Mouse (Mus musculus): ENCODE data around the gene Nphp3. TPM values are rescaled to one million over a fixed set of nuclear protein-coding genes. Genes with fewer than 3 reads are reported as not detected.

Nphp3 gene
- polyA plus RNA-seq, 1 experiment from 2014 or later, result 2.4 TPM

DNA sequence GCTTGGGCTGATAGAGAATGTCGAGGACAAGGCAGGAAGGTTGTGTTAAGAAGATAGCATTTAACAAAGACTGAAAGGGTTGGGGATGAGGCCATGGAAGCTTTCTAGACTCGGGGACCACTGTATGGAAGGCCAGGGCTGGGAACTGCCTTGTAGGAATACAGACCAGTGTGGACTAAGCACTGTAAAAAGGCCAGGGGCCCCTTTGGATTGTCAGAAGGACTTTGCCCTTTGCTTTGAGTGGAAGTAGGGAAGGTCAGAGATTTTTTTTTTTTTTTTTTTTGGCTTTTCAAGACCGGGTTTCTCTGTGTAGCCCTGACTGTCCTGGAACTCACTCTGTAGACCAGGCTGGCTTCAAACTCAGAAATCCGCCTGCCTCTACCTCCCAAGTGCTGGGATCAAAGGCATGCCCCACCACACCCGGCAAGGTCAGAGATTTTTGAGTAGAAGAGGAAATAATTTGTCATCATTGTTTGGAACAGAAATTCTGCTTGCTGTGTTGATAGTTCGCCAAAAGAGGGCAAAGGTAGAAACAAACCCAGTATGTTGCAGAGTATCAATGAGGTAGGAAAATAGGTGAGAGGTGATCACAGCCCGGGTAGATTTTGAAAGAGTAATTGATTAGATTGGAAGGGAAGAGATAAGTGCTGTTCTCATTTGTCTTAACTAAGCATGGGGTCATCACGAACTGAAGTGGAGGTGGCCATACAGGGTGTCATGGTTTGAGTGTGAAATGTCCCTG, 68.7 kb downstream of the Nphp3 start:
- Histone ChIP-seq H3K9me3 (no peaks in the 10 kb centered on the region), H3K4me3 (no peak overlapping the region), H3K4me2 (replicated peaks) (no peak overlapping the region), H3K27ac (replicated peaks) (no peak overlapping the region), H3K4me1 (no peaks in the 10 kb centered on the region), H3K9ac (replicated peaks) (no peak overlapping the region), H3K27me3 (no peaks in the 10 kb centered on the region), H3K36me3 (no peaks in the 10 kb centered on the region)
- ATAC-seq (replicated peaks), result no peak
- 81% methylated on average over 8 of the region's 8 CpGs for WGBS

DNA sequence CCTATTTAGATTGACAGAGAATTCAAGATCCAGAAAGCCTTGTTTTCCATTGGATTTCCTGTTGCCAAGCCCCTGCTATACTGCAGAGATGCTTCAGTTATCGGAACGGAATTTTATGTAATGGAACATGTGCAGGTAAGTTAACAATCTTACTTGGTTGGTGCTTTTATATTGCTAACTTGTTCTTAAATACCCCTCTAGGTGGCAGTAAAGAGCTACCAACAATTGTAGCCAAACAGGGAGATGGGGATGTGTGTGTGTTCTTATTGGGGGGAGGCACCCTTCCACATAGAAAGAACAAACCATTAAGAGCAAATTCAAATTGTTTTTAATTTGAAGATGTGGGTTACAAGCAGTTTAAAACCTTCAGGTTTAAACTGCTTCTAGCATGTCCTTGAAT, 73.5 kb downstream of the Nphp3 start:
- H3K4me1 ChIP-seq, result no peaks in the 10 kb centered on the region
- ATAC-seq (replicated peaks), result no peak
- no peak overlapping the region for H3K4me2 ChIP-seq (replicated peaks)
- no peak overlapping the region for H3K9ac ChIP-seq (replicated peaks)
- H3K4me3 ChIP-seq, result no peak overlapping the region
- 61% methylated on average over 2 of the region's 2 CpGs for WGBS
- no peaks in the 10 kb centered on the region for H3K27me3 ChIP-seq
- no peaks in the 10 kb centered on the region for H3K9me3 ChIP-seq
- no peaks in the 10 kb centered on the region for H3K36me3 ChIP-seq
- no peak overlapping the region for H3K27ac ChIP-seq (replicated peaks)

DNA sequence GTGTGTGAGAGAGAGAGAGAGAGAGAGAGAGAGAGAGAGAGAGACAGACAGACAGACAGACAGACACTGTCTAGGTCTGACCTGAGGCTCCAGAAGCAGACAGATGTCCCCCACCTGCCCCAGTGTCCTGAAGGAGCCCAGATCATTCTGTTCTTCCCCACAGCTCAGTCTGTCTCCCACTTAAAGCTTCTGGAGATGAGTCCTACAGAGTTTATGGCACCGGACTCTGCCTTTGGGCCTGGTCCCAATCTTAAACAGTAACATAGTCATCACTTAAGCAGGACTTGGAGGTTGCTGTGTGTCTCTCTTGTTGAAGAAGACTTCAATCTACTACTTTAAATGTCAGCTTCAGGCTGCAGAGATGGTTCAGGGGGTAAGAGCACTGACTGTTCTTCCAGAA, 76.4 kb downstream of the Nphp3 start:
- no peaks in the 10 kb centered on the region for H3K4me1 ChIP-seq
- H3K27ac ChIP-seq (replicated peaks), result no peak overlapping the region
- H3K4me3 ChIP-seq, result no peak overlapping the region
- WGBS, result 100% methylated on average over 1 of the region's 1 CpGs
- no peaks in the 10 kb centered on the region for H3K9me3 ChIP-seq
- H3K4me2 ChIP-seq (replicated peaks), result no peak overlapping the region
- no peak overlapping the region for H3K9ac ChIP-seq (replicated peaks)
- no peaks in the 10 kb centered on the region for H3K36me3 ChIP-seq
- no peak for ATAC-seq (replicated peaks)
- H3K27me3 ChIP-seq, result no peaks in the 10 kb centered on the region

DNA sequence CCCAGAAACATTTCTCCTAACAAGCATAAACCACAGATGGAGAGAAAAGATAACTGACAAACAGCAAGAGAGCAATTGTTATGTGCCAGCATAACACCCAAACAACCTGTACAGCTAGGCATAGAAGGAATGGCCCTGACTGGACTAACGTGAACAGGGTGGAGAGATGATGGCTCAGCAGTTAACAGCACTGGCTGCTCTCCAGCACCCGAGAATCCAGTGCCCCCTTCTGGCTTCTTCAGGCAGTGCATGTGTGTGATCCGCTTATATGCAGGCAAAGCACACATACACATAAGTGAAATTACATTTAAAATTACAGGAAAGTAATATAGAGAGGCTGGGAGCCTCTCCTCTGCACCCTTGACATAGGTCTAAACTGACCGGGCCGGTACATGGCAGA, 77.0 kb downstream of the Nphp3 start:
- H3K4me1 ChIP-seq, result no peaks in the 10 kb centered on the region
- H3K9me3 ChIP-seq, result no peaks in the 10 kb centered on the region
- no peak for ATAC-seq (replicated peaks)
- H3K27ac ChIP-seq (replicated peaks), result no peak overlapping the region
- no peak overlapping the region for H3K4me3 ChIP-seq
- WGBS, result 42% methylated on average over 5 of the region's 5 CpGs
- no peaks in the 10 kb centered on the region for H3K27me3 ChIP-seq
- no peak overlapping the region for H3K4me2 ChIP-seq (replicated peaks)
- peaks cover 2% of the 10 kb centered on the region; the same call in 1 of the 2 replicates for H3K36me3 ChIP-seq
- no peak overlapping the region for H3K9ac ChIP-seq (replicated peaks)

DNA sequence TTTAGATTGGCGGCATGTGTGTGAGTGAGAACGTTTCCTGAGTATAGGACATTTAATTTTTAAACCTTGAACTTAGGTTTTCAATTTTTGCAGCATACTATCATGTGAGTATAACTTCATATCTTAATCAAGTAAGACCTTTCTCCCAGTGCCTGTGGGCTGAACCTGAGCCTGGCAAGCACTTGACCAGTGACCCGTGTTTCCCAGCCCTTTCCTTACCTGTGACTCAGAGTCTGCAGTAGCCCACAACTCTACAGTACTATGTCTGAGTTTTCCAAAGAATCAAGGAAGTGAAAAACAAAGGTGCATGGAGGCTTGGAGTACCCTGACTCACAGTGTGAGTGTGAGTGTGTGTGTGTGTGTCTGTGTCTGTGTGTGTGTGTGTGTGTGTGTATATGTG, 77.7 kb downstream of the Nphp3 start:
- ATAC-seq (replicated peaks), result no peak
- 82% methylated on average over 3 of the region's 3 CpGs for WGBS
- H3K4me3 ChIP-seq, result no peak overlapping the region
- no peaks in the 10 kb centered on the region for H3K27me3 ChIP-seq
- H3K36me3 ChIP-seq, result peaks cover 6% of the 10 kb centered on the region; the same call in 1 of the 2 replicates
- H3K9ac ChIP-seq (replicated peaks), result no peak overlapping the region
- no peaks in the 10 kb centered on the region for H3K4me1 ChIP-seq
- H3K4me2 ChIP-seq (replicated peaks), result no peak overlapping the region
- no peaks in the 10 kb centered on the region for H3K9me3 ChIP-seq
- no peak overlapping the region for H3K27ac ChIP-seq (replicated peaks)

DNA sequence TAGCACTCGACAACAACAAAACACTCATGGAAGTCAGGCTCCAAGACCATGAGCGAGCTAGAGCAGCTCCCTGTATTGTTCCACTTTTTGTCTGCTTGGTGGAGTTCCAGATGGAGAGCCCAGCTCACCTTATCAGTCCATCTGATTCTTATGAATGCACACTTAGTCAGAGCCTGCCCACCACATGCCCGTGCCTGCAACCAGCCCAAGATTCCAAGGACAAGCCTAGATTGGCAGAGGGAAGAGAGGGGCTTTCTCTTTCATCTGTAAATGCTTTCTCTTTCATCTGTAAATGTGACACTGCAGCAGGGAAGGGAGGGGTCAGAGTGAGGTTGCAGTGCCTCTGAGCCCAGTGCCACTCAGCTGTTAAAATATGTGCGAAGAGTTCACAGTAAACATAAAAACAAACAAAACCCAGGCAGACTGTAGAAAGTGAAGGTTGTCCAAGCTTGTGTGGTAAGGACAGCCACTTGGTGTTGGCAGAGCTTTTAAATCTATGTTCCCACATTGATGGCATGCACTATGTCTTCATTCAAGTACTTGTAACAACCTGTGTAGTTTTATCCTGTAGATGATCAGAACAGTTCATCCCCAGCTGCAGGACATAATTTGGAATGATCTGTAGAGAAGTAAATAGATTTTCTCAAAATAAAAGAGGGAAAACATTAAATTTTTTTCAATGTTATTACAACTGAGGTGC, 83.5 kb downstream of the Nphp3 start:
- Histone ChIP-seq H3K9ac (replicated peaks) (no peak overlapping the region), H3K9me3 (no peaks in the 10 kb centered on the region), H3K27me3 (no peaks in the 10 kb centered on the region), H3K4me2 (replicated peaks) (no peak overlapping the region), H3K27ac (replicated peaks) (no peak overlapping the region), H3K36me3 (peaks cover 6% of the 10 kb centered on the region; the same call in 1 of the 2 replicates), H3K4me3 (no peak overlapping the region), H3K4me1 (0 out of 2 replicates have a peak, but pooled peaks cover 5% of the 10 kb centered on the region)
- WGBS, result 73% methylated on average over 4 of the region's 4 CpGs
- no peak for ATAC-seq (replicated peaks)

DNA sequence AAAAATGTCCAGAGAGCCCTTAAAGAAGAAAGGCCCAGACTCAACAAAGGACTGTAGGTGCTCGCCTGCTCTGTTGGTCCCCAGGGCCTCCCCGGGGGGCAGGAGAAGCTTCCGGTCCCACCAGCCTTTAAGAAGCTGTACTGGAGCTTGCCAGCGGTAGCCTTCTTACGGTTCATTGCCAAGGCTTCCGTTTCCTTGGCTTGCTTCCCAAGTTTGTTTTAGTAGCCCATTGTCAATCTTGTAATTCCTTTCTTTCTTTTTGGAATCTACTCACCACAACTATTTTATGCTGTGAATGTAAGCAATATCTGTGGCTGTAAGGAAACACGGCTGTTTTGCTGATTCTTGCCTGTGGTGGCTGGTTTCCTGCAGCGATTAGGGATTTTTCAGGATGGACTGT, 86.2 kb downstream of the Nphp3 start:
- Histone ChIP-seq H3K4me3 (no peak overlapping the region), H3K9me3 (no peaks in the 10 kb centered on the region), H3K9ac (replicated peaks) (no peak overlapping the region), H3K27me3 (no peaks in the 10 kb centered on the region), H3K4me1 (0 out of 2 replicates have a peak, but pooled peaks cover 5% of the 10 kb centered on the region), H3K4me2 (replicated peaks) (no peak overlapping the region), H3K36me3 (peaks cover 6% of the 10 kb centered on the region; the same call in 1 of the 2 replicates), H3K27ac (replicated peaks) (no peak overlapping the region)
- WGBS, result 31% methylated on average over 8 of the region's 8 CpGs
- no peak for ATAC-seq (replicated peaks)

DNA sequence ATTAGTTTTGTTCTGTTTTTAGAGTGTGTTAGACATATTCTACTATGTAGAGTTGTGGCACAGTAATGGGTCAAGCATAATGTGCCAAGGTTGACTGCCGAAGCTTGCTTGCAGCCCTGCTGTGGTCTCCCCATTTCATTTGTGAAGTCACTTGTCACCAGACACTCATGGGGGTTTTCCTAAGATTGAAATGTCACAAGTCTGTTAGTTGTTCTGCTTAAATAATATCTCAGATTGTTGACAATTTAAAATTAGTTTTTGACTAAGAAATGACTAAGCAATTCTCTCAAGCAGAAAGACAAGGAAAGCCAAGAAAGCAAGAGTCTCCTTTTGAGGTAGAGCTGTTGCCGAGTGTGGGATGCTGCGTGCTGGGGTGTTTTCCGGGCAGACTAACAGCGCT, 90.6 kb downstream of the Nphp3 start:
- Histone ChIP-seq H3K36me3 (no peaks in the 10 kb centered on the region), H3K4me2 (replicated peaks) (no peak overlapping the region), H3K9ac (replicated peaks) (no peak overlapping the region), H3K27ac (replicated peaks) (no peak overlapping the region), H3K27me3 (no peaks in the 10 kb centered on the region), H3K4me1 (0 out of 2 replicates have a peak, but pooled peaks cover 5% of the 10 kb centered on the region), H3K4me3 (no peak overlapping the region), H3K9me3 (no peaks in the 10 kb centered on the region)
- ATAC-seq (replicated peaks), result no peak
- WGBS, result 95% methylated on average over 5 of the region's 5 CpGs

Other genes starting within 250 kb of the Nphp3 start
- gene Tmem108, start 240.7 kb upstream of the Nphp3 start, polyA plus RNA-seq (2015; fragmentation: Nextera tagmentation; extraction: Ambion mirVana), result 72.3 and 78.0 TPM in 2 replicates
- not detected in 2 replicates for gene Gm28305, start 38.1 kb downstream of the Nphp3 start, polyA plus RNA-seq (2015; fragmentation: Nextera tagmentation; extraction: Ambion mirVana)
- 64.5 and 68.8 TPM in 2 replicates for gene Uba5, start 60.6 kb downstream of the Nphp3 start, polyA plus RNA-seq (2015; fragmentation: Nextera tagmentation; extraction: Ambion mirVana)
- gene Acad11, start 60.8 kb downstream of the Nphp3 start, polyA plus RNA-seq (2015; fragmentation: Nextera tagmentation; extraction: Ambion mirVana), result 5.4 and 6.2 TPM in 2 replicates
- 0.50 and 0.70 TPM in 2 replicates for gene Ackr4, start 124.4 kb downstream of the Nphp3 start, polyA plus RNA-seq (2015; fragmentation: Nextera tagmentation; extraction: Ambion mirVana)